Mouse (Mus musculus) heart, postnatal 25 days (tissue): Measurements from ENCODE around the gene Gm9821. TPM values are rescaled to one million over a fixed set of nuclear protein-coding genes. Genes with fewer than 3 reads are reported as not detected.

Experiments
- DNase-seq: peaks from one replicate; pipeline ENCODE4 v3.0.0; 2022; ENCODE audit warnings: low spot score
- intact Hi-C: fragments of 180-260 bp; cut with DNase I; formaldehyde crosslinking; loops from one replicate; pipeline ENCODE4 v1.15.1; 2025
- microRNA-seq: library from miRNA; unstranded; fragments of <30 nt; microRNA quantifications from one replicate; pipeline ENCODE4 v1.2.0, GENCODE M21; 2022
- total RNA-seq, 2 experiments: library from RNA; stranded (reverse); gene quantifications; 2 replicates each; pipeline ENCODE4 v1.2.3; 2021

Gene Gm9821
- total RNA-seq, 2 experiments from 2014 or later = not detected

- intact Hi-C loops = loop anchor here (5.0 to 10.0 kb wide), 4 partner anchors 33 to 448 kb away; partner anchors contain the start of gene Creb3l1
- DNase-seq = no peak
Measured at GRCm38 (mm10) chr2:91989750-91990149, 44.2 kb downstream of the Gm9821 start.

GRCm38 (mm10) chr2:91993409-91993808 is 47.9 kb downstream of the Gm9821 start:
- intact Hi-C loops = no loop called here

GRCm38 (mm10) chr2:91996006-91996405 is 50.5 kb downstream of the Gm9821 start:
- intact Hi-C loops = no loop called here
- DNase-seq = no peak

More at GRCm38 (mm10) chr2:91993409-91993808, 47.9 kb downstream of the Gm9821 start:
- DNase-seq = no peak

Small RNA genes within 50 kb of the gene (microRNA-seq; reads per million reads assigned to microRNA genes)
- not detected for gene Mir6999

Other genes with a start within 250 kb of the Gm9821 start
- 10 to 100 TPM; 39.2 to 48.4 TPM for gene Atg13, start 235.1 kb upstream of the Gm9821 start, total RNA-seq
- 1 to 10 TPM; 5.9 to 6.2 TPM for gene Harbi1, start 234.9 kb upstream of the Gm9821 start, total RNA-seq
- 10 to 100 TPM; 14.5 to 16.8 TPM for gene Ambra1, start 215.6 kb upstream of the Gm9821 start, total RNA-seq
- gene Chrm4, start 18.5 kb upstream of the Gm9821 start, total RNA-seq = not detected
- 1 to 10 TPM; 4.4 TPM for gene Mdk, start 13.4 kb upstream of the Gm9821 start, total RNA-seq
- 10 to 100 TPM; 37.7 to 46.9 TPM for gene Dgkz, start 30.2 kb downstream of the Gm9821 start, total RNA-seq
- 1 to 10 TPM; 4.5 to 6.8 TPM for gene Creb3l1, start 78.8 kb downstream of the Gm9821 start, total RNA-seq
- 10 to 100 TPM; 26.2 to 37.6 TPM for gene Phf21a, start 147.4 kb downstream of the Gm9821 start, total RNA-seq